Mouse (Mus musculus) hindbrain, postnatal 0 days (tissue): ENCODE results near the gene Slc38a9. TPM values are rescaled to one million over a fixed set of nuclear protein-coding genes. Genes with fewer than 3 reads are reported as not detected.

Source experiments
- ATAC-seq: fragments of 200-750 bp; cut with Nextera tagmentation; 2 replicates; pipeline ENCODE4 v1.8.0; 2017; ENCODE audit warnings: mild to moderate bottlenecking, moderate TSS enrichment, moderate library complexity
- DNase-seq: peaks from one replicate; pipeline ENCODE4 v3.0.0-alpha.2; 2015; ENCODE audit warnings: low spot score
- H3K27ac ChIP-seq: fragments of 300-500 bp; sonication (generic); 2 replicates; pipeline ENCODE4 v1.5.1; 2014; ENCODE audit warnings: mild to moderate bottlenecking
- H3K27me3 ChIP-seq: fragments of 300-500 bp; sonication (generic); 2 replicates; pipeline ENCODE4 v1.6.1; 2014; ENCODE audit warnings: low read length, mixed read lengths; ENCODE audit not compliant: insufficient read depth
- H3K36me3 ChIP-seq: fragments of 300-500 bp; sonication (generic); 2 replicates; pipeline ENCODE4 v1.6.1; 2014; ENCODE audit warnings: low read length, mixed read lengths; ENCODE audit not compliant: insufficient read depth
- H3K4me1 ChIP-seq: fragments of 300-500 bp; sonication (generic); 2 replicates; pipeline ENCODE4 v1.6.1; 2014; ENCODE audit warnings: antibody characterized with exemption, low read length, mixed read lengths; ENCODE audit not compliant: insufficient read depth
- H3K4me2 ChIP-seq: fragments of 300-500 bp; sonication (generic); 2 replicates; pipeline ENCODE4 v1.6.1; 2014; ENCODE audit warnings: low read depth, mild to moderate bottlenecking, low read length, moderate library complexity, mixed read lengths
- H3K4me3 ChIP-seq: fragments of 300-500 bp; sonication (generic); 2 replicates; pipeline ENCODE4 v1.5.1; 2014; ENCODE audit warnings: low read length
- H3K9ac ChIP-seq: fragments of 300-500 bp; sonication (generic); replicated peaks from 2 replicates; pipeline ENCODE4 v1.6.1; 2014; ENCODE audit warnings: mild to moderate bottlenecking, low read length, moderate library complexity, mixed read lengths
- H3K9me3 ChIP-seq: fragments of 300-500 bp; sonication (generic); 2 replicates; pipeline ENCODE4 v1.6.1; 2016; ENCODE audit warnings: low read length, mixed read lengths
- CTCF ChIP-seq: IDR thresholded peaks from 2 replicates; pipeline ENCODE4 v1.5.1; 2016; ENCODE audit warnings: antibody characterized with exemption, control low read depth, low read depth
- WGBS: fragments of 180-500 bp; shearing (Covaris S2); extraction: QIAGEN DNeasy Blood & Tissue Kit; methylation state at CpG from one replicate; pipeline ENCODE4 v1.1.7; 2014; 5-methylcytosine and 5-hydroxymethylcytosine counted together
- polyA plus RNA-seq: library from polyadenylated mRNA; unstranded; fragments of >200 nt; fragmentation: Nextera tagmentation; extraction: Ambion mirVana; gene quantifications from 2 replicates; pipeline ENCODE4 v1.2.1, GENCODE M21; 2015
- total RNA-seq: library from RNA; depleted of rRNA; stranded (reverse); fragments of >200 nt; gene quantifications from 2 replicates; pipeline ENCODE4 v1.2.3, GENCODE M21; 2014

Slc38a9 gene
- total and polyA plus RNA-seq, 2 experiments from 2014 or later: 8.1 to 9.7 TPM

DNA sequence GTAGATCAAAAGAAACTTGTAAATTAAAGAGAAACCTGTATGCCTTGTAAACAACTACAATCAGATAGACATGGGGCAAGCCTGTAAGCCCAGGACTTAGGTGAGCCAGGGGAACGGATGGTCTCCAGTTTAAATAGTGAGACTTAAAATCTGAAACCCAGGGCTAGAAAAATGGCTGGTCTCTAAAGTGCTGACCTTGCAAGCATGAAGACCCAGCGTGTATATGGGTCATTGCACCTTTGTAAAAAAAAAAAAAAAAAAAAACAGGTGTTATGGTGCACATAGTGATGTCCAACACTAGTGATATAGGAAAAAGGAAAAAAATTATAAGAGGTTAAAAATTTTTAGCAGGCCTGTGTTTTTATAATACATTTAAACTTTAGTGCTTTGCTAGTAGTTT, 1.1 kb downstream of the Slc38a9 start:
- H3K4me1 ChIP-seq: no peaks in the 10 kb centered on the region
- DNase-seq (no peak), ATAC-seq (no peak)
- 71% methylated on average over 2 of the region's 2 CpGs for WGBS
- peak overlapping the region; percentile 74 for H3K4me2 ChIP-seq
- H3K27me3 ChIP-seq: no peaks in the 10 kb centered on the region
- H3K27ac ChIP-seq: no peak overlapping the region
- no peak overlapping the region for H3K9ac ChIP-seq
- peak overlapping the region; percentile 77; the same call in 1 of the 2 replicates for H3K4me3 ChIP-seq
- H3K36me3 ChIP-seq: no peaks in the 10 kb centered on the region
- no peak for TF ChIP-seq CTCF
- H3K9me3 ChIP-seq: no peaks in the 10 kb centered on the region

DNA sequence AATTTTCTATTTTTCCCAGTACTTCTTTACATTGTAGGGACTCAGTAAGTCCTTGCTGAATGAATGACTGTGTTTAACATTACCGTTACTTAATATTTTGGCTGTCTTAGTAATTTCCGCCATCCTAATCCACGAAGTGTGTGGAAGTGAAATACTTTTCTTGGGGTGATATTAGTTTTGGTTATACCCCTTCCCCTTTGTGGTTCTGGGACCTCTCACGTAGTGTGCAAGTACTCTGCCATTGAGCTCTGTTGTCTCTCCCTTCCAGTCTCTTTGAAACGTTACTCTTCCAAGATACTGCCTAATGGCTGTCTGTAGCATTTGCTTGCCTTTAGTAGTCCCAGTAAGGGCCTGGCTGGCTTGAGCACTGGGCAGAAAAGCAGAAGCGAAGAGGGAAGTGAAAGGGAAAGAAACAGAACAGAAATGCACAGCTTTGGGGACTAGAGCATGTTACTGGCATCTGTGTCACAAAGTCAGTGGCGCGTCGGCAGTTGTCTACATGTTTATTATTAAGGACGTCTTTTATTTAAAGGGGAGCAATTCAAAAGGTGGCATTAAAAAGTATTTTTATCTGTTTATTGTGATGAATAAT, 6.0 kb downstream of the Slc38a9 start:
- WGBS: 87% methylated on average over 10 of the region's 10 CpGs
- Histone ChIP-seq H3K4me2 (no peak overlapping the region), H3K4me1 (no peaks in the 10 kb centered on the region), H3K27ac (no peak overlapping the region), H3K4me3 (no peak overlapping the region), H3K9me3 (no peaks in the 10 kb centered on the region), H3K27me3 (no peaks in the 10 kb centered on the region), H3K36me3 (peaks cover 7% of the 10 kb centered on the region), H3K9ac (no peak overlapping the region)
- no peak for DNase-seq
- no peak for TF ChIP-seq CTCF
- no peak for ATAC-seq

GRCm38 (mm10) chr13:112667215-112667614, 6.7 kb downstream of the Slc38a9 start:
- no peak for TF ChIP-seq CTCF
- no peak overlapping the region for H3K9ac ChIP-seq
- no peaks in the 10 kb centered on the region for H3K9me3 ChIP-seq
- WGBS: 86% methylated on average over 9 of the region's 9 CpGs
- no peaks in the 10 kb centered on the region for H3K4me1 ChIP-seq
- no peak for DNase-seq
- no peaks in the 10 kb centered on the region for H3K27me3 ChIP-seq
- peaks cover 13% of the 10 kb centered on the region for H3K36me3 ChIP-seq
- ATAC-seq: no peak
- no peak overlapping the region for H3K27ac ChIP-seq
- H3K4me3 ChIP-seq: no peak overlapping the region
- no peak overlapping the region for H3K4me2 ChIP-seq

- no peaks in the 10 kb centered on the region for H3K9me3 ChIP-seq
- WGBS: 69% methylated on average over 13 of the region's 13 CpGs
- no peak for ATAC-seq
- H3K36me3 ChIP-seq: peaks cover 13% of the 10 kb centered on the region
- no peaks in the 10 kb centered on the region for H3K4me1 ChIP-seq
- H3K9ac ChIP-seq: no peak overlapping the region
- H3K27me3 ChIP-seq: no peaks in the 10 kb centered on the region
- peak; percentile 12; the same call in 1 of the 2 replicates for TF ChIP-seq CTCF
- no peak overlapping the region for H3K27ac ChIP-seq
- DNase-seq: no peak
- H3K4me2 ChIP-seq: no peak overlapping the region
- H3K4me3 ChIP-seq: no peak overlapping the region
These were observed 11.2 kb downstream of the Slc38a9 start for GRCm38 (mm10) chr13:112671708-112672107.

DNA sequence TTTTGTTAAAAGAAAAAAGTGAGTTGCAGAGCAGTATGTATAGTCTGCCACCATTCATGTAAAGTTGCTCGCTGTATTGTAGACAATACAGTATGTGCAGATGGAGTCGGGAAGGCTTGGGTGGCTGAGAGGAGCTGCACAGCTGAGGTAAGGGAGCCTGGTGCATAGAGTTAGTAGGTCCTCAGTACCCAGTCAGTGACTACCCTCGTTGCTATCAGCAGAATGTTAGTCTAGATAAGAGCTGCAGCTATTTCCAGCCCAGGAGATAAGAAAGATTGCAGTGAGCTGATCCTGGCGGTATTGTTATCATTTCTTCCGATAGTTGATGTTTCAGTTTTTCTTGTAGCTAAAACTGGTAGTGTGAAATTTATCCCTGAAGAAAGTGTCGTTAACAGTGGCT, 12.2 kb downstream of the Slc38a9 start:
- Histone ChIP-seq H3K4me3 (no peak overlapping the region), H3K36me3 (peaks cover 13% of the 10 kb centered on the region), H3K9ac (no peak overlapping the region), H3K4me1 (no peaks in the 10 kb centered on the region), H3K27ac (no peak overlapping the region), H3K27me3 (no peaks in the 10 kb centered on the region), H3K9me3 (no peaks in the 10 kb centered on the region), H3K4me2 (no peak overlapping the region)
- TF ChIP-seq CTCF: no peak
- ATAC-seq (no peak), DNase-seq (no peak)
- WGBS: 85% methylated on average over 6 of the region's 6 CpGs

DNA sequence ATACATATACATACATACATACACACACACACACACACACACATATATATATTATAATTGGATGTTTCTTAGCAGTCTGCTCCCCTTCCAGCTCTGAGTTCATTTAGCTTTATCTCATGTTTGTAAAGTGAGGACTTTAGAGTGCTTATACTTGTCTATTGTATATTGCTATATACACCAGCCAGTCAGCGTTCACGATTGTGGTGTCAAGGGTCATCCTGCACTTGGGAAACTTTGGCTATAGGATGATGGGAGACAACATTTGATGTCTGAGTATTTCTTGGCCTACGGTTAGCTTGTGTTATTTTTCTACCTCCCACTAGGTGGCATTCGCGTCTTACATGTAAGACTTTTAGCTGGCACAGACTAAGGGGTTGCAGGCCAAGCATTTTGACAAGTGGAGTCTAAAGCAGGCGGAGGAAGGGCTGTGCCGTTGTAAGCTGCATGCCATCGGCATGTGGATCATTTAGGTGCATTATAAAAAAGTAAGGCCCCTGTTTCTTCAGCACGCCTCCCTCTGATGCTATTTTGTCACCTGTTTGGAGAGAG, 13.4 kb downstream of the Slc38a9 start:
- ATAC-seq (peak; percentile 86), DNase-seq (peak; percentile 94)
- TF ChIP-seq CTCF: peak; percentile 96
- WGBS: 8% methylated on average over 9 of the region's 9 CpGs
- H3K27me3 ChIP-seq: no peaks in the 10 kb centered on the region
- no peak overlapping the region for H3K4me2 ChIP-seq
- H3K27ac ChIP-seq: no peak overlapping the region
- H3K9ac ChIP-seq: no peak overlapping the region
- no peaks in the 10 kb centered on the region for H3K9me3 ChIP-seq
- H3K36me3 ChIP-seq: peaks cover 13% of the 10 kb centered on the region
- no peak overlapping the region for H3K4me3 ChIP-seq
- no peaks in the 10 kb centered on the region for H3K4me1 ChIP-seq

GRCm38 (mm10) chr13:112678154-112678553, 17.6 kb downstream of the Slc38a9 start:
- TF ChIP-seq CTCF: no peak
- Histone ChIP-seq H3K36me3 (no peaks in the 10 kb centered on the region), H3K9me3 (no peaks in the 10 kb centered on the region), H3K4me1 (no peaks in the 10 kb centered on the region), H3K27ac (no peak overlapping the region), H3K4me2 (no peak overlapping the region), H3K9ac (no peak overlapping the region), H3K4me3 (no peak overlapping the region), H3K27me3 (no peaks in the 10 kb centered on the region)
- ATAC-seq (no peak), DNase-seq (peak; percentile 34)
- WGBS: 89% methylated on average over 4 of the region's 4 CpGs
